Mouse (Mus musculus): ENCODE results near the gene Aldh9a1. TPM values are rescaled to one million over a fixed set of nuclear protein-coding genes. Genes with fewer than 3 reads are reported as not detected.

The Aldh9a1 gene
- polyA plus RNA-seq, 1 experiment from 2014 or later: 36.2 TPM

Other genes starting within 250 kb of the Aldh9a1 start
- gene Uck2, start 64.7 kb upstream of the Aldh9a1 start, polyA plus RNA-seq (2014; fragmentation: Nextera tagmentation; extraction: Ambion mirVana): 106 and 116 TPM in 2 replicates
- gene Tmco1, start 41.6 kb upstream of the Aldh9a1 start, polyA plus RNA-seq (2014; fragmentation: Nextera tagmentation; extraction: Ambion mirVana): 93.3 and 95.7 TPM in 2 replicates
- 69.6 and 71.8 TPM in 2 replicates for gene Mgst3, start 43.9 kb downstream of the Aldh9a1 start, polyA plus RNA-seq (2014; fragmentation: Nextera tagmentation; extraction: Ambion mirVana)
- not detected in 2 replicates for gene Lrrc52, start 116.8 kb downstream of the Aldh9a1 start, polyA plus RNA-seq (2014; fragmentation: Nextera tagmentation; extraction: Ambion mirVana)
- gene Rxrg, start 248.4 kb downstream of the Aldh9a1 start, polyA plus RNA-seq (2014; fragmentation: Nextera tagmentation; extraction: Ambion mirVana): 5.9 and 7.1 TPM in 2 replicates

Data from hindbrain, embryonic 11.5 days (tissue).